Mouse (Mus musculus) limb, embryonic 12.5 days (tissue): ENCODE measurements at regions not wholly inside any gene's neighbourhood (a gene's known extent, or its start where the extent isn't known, plus 50 kb on each side); places are given as distances from the start of the nearest gene placed in this dataset.
A peak's percentile ranks its signal among the peaks of the same experiment; 100 is the strongest.

Experiments used
- ATAC-seq: fragments of 200-750 bp; cut with Nextera tagmentation; 2 replicates; pipeline ENCODE4 v1.8.0; 2017; ENCODE audit warnings: low read depth, moderate TSS enrichment; ENCODE audit not compliant: insufficient number of reproducible peaks, insufficient read depth, low FRiP score, low TSS enrichment
- H3K27ac ChIP-seq: fragments of 300-500 bp; sonication (generic); 2 replicates; pipeline ENCODE4 v1.5.1; 2016; ENCODE audit warnings: mild to moderate bottlenecking, moderate library complexity
- H3K27me3 ChIP-seq: fragments of 300-500 bp; sonication (generic); 2 replicates; pipeline ENCODE4 v1.6.1; 2016; ENCODE audit warnings: mild to moderate bottlenecking, moderate library complexity
- H3K36me3 ChIP-seq: fragments of 300-500 bp; sonication (generic); 2 replicates; pipeline ENCODE4 v1.6.1; 2016; ENCODE audit warnings: mild to moderate bottlenecking, moderate library complexity
- H3K4me1 ChIP-seq: fragments of 300-500 bp; sonication (generic); replicated peaks from 2 replicates; pipeline ENCODE4 v1.6.1; 2016
- H3K4me2 ChIP-seq: fragments of 300-500 bp; sonication (generic); 2 replicates; pipeline ENCODE4 v1.6.1; 2016; ENCODE audit warnings: mild to moderate bottlenecking, moderate library complexity
- H3K4me3 ChIP-seq: fragments of 300-500 bp; sonication (generic); replicated peaks from 2 replicates; pipeline ENCODE4 v1.5.1; 2016; ENCODE audit warnings: mild to moderate bottlenecking
- H3K9ac ChIP-seq: fragments of 300-500 bp; sonication (generic); replicated peaks from 2 replicates; pipeline ENCODE4 v1.6.1; 2016; ENCODE audit warnings: mild to moderate bottlenecking, moderate library complexity
- H3K9me3 ChIP-seq: fragments of 300-500 bp; sonication (generic); 2 replicates; pipeline ENCODE4 v1.6.1; 2016; ENCODE audit warnings: mild to moderate bottlenecking, moderate library complexity
- WGBS: fragments of 180-500 bp; shearing (Covaris S2); methylation state at CpG from one replicate; pipeline ENCODE4 v1.1.7; 2016; 5-methylcytosine and 5-hydroxymethylcytosine counted together

DNA sequence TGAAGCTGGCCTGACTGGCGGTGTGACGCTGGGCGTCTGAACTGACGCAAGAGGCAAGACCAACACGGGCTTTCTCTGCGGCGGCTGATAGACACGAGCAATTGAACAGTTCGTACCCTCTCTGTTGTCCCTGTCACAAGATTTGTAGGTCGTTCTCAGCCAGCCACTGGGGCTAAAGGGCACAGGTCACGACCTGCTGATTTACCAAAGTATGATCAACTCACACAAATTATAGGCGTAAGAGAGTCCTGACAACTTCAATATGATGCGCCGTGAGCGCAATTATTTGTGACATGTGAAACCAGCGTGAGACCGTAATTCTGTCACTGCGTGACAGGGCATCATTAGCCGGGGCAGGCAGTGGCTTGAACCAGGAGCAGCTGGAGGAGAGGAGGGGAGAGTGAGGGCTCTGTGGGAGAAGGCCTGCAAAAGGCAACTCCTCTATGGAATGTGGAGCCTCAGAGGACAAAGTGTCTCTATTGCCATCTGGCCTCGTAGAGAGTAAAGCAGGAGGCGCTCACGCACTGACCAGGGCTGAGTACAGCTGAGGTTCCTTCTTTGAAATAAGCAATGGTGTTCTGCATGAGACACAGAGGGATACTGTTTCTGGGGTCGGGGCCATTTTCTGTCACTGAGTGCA, 181.4 kb upstream of the Habp2 start:
- Histone ChIP-seq H3K9ac (no peak overlapping the region), H3K4me2 (peak overlapping the region; percentile 43), H3K9me3 (0 out of 2 replicates have a peak, but pooled peaks cover 11% of the 10 kb centered on the region), H3K4me3 (no peak overlapping the region), H3K36me3 (no peaks in the 10 kb centered on the region), H3K27me3 (peaks cover 21% of the 10 kb centered on the region), H3K4me1 (peaks cover 67% of the 10 kb centered on the region), H3K27ac (peak overlapping the region; percentile 65)
- 0 out of 2 replicates have a peak, but pooled peaks have one; percentile 32 for ATAC-seq
- 7% methylated on average over 23 of the region's 23 CpGs for WGBS

DNA sequence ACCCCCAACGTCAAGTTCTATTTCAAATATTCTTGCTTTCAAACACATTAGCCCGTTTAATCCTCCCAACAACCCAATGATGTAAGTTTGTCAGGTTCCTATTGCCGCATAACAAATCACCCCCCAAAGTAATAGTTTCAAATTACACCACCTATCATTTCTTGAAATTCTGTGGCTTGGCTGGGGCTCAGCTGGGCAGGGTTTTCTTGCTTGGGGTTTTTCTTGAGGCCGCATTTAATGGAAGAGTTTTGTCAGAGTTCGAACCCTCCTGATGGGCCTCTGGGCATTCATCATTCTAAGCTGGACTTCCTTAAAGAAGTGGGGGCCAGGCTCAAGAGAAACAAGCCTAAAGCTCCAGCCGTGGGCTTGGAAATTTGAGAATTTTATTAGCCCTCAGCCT, 178.1 kb upstream of the Habp2 start:
- H3K36me3 ChIP-seq, result no peaks in the 10 kb centered on the region
- H3K9ac ChIP-seq, result no peak overlapping the region
- no peak overlapping the region for H3K4me2 ChIP-seq
- H3K27ac ChIP-seq, result peak overlapping the region; percentile 51; the same call in 1 of the 2 replicates
- no peak overlapping the region for H3K4me3 ChIP-seq
- H3K4me1 ChIP-seq, result peaks cover 47% of the 10 kb centered on the region
- ATAC-seq, result no peak
- H3K27me3 ChIP-seq, result peaks cover 19% of the 10 kb centered on the region
- WGBS, result 51% methylated on average over 6 of the region's 6 CpGs
- 0 out of 2 replicates have a peak, but pooled peaks cover 7% of the 10 kb centered on the region for H3K9me3 ChIP-seq

DNA sequence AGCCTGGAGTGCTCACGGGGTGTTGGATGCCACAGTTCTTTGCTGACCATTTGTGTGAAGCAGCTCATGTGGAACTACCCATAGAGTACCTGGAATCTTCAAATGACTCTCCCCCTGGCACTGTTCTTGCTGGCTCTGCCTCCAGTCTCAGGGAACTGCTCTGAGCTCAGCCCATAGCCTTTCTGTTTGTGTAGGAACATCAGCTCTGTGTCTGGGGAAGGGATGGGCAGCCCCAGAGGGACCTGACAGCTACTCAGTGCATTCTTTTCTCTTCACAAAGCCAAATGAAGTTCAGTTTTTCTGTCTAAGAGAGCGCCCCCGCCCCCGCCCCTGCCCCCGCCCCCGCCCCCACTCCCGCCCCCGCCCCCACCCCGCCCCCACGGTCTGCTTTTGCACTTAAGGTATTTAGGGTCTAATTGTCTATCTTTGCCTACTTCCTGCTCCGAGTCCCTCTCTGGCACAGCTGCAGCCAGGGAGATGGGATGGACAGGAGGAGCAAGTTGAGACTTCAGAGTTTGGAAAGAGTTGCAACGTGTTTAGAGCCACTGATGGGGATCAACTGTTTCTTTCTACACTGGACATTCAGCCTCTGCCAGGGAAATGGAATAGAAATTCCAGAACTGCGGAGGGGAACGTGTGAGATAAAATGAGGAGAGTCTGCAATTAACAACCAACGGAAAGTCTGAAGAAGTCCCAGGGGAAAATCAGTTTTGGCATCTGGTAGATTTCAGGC, 171.2 kb upstream of the Habp2 start:
- Histone ChIP-seq H3K9me3 (peaks cover 14% of the 10 kb centered on the region; the same call in 1 of the 2 replicates), H3K4me1 (peaks cover 25% of the 10 kb centered on the region), H3K27me3 (peaks cover 9% of the 10 kb centered on the region), H3K27ac (peak overlapping the region; percentile 56), H3K36me3 (no peaks in the 10 kb centered on the region), H3K4me3 (no peak overlapping the region), H3K4me2 (peak overlapping the region; percentile 25), H3K9ac (no peak overlapping the region)
- no peak for ATAC-seq
- 14% methylated on average over 15 of the region's 15 CpGs for WGBS

DNA sequence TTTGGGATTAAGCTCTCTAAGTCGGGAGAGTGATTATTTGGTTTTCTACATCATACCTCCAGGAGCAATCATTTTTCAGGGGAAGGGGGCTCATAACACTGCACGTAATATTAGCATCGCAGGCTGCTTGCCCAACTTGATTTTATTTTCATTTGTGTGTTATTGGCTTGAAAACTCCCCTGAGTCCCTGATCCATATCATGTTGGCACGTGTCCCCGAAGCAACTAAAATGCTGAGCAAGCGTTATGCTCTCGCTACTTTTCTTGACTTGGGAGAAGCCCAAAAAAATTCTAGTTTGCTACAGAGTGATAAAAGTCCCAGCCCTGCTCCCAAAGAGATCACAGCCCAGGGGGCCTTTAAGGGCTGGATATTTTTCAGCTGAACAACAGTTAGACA, 170.7 kb upstream of the Habp2 start:
- no peaks in the 10 kb centered on the region for H3K36me3 ChIP-seq
- H3K4me3 ChIP-seq, result no peak overlapping the region
- peaks cover 20% of the 10 kb centered on the region; the same call in 1 of the 2 replicates for H3K9me3 ChIP-seq
- no peak for ATAC-seq
- peak overlapping the region; percentile 56 for H3K27ac ChIP-seq
- 48% methylated on average over 7 of the region's 7 CpGs for WGBS
- peaks cover 9% of the 10 kb centered on the region for H3K27me3 ChIP-seq
- H3K4me2 ChIP-seq, result peak overlapping the region; percentile 25; the same call in 1 of the 2 replicates
- H3K9ac ChIP-seq, result no peak overlapping the region
- H3K4me1 ChIP-seq, result peaks cover 20% of the 10 kb centered on the region

DNA sequence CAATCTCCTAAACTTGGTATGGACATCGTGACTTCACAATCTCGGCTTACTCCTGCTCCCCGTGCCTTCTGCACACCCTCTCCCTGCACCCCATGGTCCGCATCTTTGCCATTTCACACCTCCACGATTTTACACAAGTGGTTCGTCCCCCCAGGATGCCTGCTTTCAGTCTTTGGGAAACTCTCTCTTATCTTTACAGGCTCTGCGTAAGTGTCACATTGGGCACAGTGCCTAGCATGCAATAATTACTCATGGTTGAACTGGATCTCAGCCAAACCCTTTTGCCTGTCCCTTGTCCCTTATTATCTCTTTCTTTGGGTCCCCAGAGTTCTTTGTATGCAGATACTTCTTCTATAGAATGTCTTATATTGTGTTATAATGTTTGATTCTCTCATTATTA, 166.2 kb upstream of the Habp2 start:
- Histone ChIP-seq H3K27me3 (peaks cover 3% of the 10 kb centered on the region; the same call in 1 of the 2 replicates), H3K4me3 (no peak overlapping the region), H3K27ac (no peak overlapping the region), H3K4me1 (peaks cover 11% of the 10 kb centered on the region), H3K4me2 (no peak overlapping the region), H3K9ac (no peak overlapping the region), H3K36me3 (no peaks in the 10 kb centered on the region), H3K9me3 (peaks cover 25% of the 10 kb centered on the region; the same call in 1 of the 2 replicates)
- 87% methylated on average over 7 of the region's 7 CpGs for WGBS
- no peak for ATAC-seq

DNA sequence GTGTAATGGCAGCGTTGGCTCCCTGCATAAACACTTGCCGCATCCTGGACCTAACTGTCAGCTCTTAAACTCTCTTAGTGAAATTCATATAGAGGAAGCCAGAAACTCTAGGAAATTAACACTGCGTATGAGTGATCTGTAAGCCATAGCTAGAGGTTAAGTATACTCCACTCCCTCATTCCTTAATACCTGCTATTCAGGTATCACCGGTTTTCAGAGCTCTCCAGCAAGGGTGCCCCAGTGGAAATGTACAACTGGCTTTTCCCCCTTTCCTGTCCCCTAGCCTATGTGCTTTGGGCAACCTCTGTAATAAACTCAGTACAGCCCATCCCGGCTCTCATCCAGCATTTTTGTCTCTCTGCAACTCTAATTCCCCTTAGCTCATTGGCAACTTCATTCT, 164.8 kb upstream of the Habp2 start:
- no peak for ATAC-seq
- 85% methylated on average over 5 of the region's 5 CpGs for WGBS
- Histone ChIP-seq H3K4me2 (no peak overlapping the region), H3K4me3 (no peak overlapping the region), H3K27ac (no peak overlapping the region), H3K27me3 (peaks cover 7% of the 10 kb centered on the region; the same call in 1 of the 2 replicates), H3K36me3 (no peaks in the 10 kb centered on the region), H3K9me3 (peaks cover 25% of the 10 kb centered on the region; the same call in 1 of the 2 replicates), H3K4me1 (no peaks in the 10 kb centered on the region), H3K9ac (no peak overlapping the region)

DNA sequence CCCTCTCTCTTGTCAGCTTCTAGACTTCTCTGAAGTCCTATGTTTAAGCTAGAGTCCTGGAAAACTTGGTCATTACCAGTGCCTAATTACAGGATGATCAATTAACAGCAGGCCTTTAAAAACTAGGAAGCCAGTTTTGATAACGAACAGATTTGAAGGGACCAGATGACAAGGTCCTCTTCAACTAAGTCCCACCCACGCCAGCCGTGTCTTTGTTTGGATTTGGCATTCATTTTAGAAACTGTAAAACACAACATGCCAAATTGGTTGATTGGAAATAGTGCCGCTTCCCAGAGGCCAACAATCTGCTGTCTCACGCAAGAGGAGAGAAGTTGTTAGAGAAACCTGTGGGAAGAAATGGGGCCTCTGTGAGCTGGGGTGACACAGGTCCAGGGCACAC, 155.4 kb upstream of the Habp2 start:
- no peak overlapping the region for H3K4me3 ChIP-seq
- no peaks in the 10 kb centered on the region for H3K36me3 ChIP-seq
- no peak overlapping the region for H3K9ac ChIP-seq
- ATAC-seq, result no peak
- no peaks in the 10 kb centered on the region for H3K9me3 ChIP-seq
- H3K4me1 ChIP-seq, result peaks cover 45% of the 10 kb centered on the region
- peaks cover 34% of the 10 kb centered on the region for H3K27me3 ChIP-seq
- WGBS, result 53% methylated on average over 5 of the region's 5 CpGs
- H3K27ac ChIP-seq, result no peak overlapping the region
- H3K4me2 ChIP-seq, result no peak overlapping the region

DNA sequence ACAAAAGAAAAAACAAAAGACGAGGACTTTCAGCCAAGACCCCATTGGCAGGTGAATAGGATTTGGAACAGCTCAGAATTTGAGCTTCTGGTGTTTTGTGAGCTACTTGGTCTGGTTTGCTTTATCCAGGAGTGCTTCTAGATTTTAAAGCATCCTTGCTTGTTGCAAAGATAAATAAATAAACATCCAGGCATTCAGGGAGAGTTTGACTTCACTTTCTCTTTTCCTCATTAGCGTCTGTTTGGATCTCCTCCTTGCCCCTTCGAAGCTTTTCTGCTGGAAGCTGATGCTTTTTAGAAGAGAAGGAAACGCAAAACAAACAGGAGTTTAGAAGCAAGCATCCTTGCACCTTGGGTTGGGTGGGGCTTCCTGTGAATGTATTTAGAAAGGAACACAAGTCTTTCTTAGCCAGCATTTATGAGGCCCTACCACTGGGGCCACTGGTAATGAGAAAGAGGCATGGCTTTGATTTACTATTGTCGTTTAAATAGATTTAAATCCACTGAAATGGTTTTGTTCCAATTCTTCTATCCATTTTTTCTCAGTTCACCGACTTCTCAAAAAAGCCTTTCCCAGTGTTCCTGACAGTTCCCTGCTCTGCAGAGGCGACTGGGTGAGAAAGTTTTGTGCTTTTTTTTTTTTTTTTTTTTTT, 153.9 kb upstream of the Habp2 start:
- no peak overlapping the region for H3K4me3 ChIP-seq
- H3K4me1 ChIP-seq, result peaks cover 45% of the 10 kb centered on the region
- peaks cover 33% of the 10 kb centered on the region for H3K27me3 ChIP-seq
- ATAC-seq, result no peak
- H3K9me3 ChIP-seq, result no peaks in the 10 kb centered on the region
- H3K4me2 ChIP-seq, result peak overlapping the region; percentile 34
- no peaks in the 10 kb centered on the region for H3K36me3 ChIP-seq
- peak overlapping the region; percentile 26; the same call in 1 of the 2 replicates for H3K27ac ChIP-seq
- no peak overlapping the region for H3K9ac ChIP-seq
- WGBS, result 3% methylated on average over 7 of the region's 7 CpGs

DNA sequence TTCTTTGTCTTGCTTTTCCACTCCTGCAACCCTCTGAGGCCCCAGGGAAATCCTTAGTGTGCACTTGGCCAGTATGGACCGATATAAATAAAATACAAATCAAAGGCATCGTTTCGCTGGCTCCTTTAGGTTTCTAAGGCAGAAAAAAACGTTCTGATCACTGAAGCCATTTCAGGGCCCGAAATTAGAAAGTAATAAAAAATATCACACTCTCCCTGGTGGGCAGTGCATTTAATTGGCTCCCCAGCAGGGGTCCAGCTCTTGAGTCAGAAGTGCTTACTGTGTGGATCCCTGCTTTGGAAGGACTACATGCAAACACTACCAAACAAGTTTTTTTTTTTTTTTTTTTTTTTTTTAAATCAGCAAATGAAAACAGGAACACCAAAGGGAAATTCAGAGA, 153.4 kb upstream of the Habp2 start:
- peaks cover 45% of the 10 kb centered on the region for H3K4me1 ChIP-seq
- H3K9me3 ChIP-seq, result no peaks in the 10 kb centered on the region
- peak overlapping the region; percentile 34 for H3K4me2 ChIP-seq
- no peak overlapping the region for H3K9ac ChIP-seq
- H3K27me3 ChIP-seq, result peaks cover 30% of the 10 kb centered on the region
- no peaks in the 10 kb centered on the region for H3K36me3 ChIP-seq
- ATAC-seq, result no peak
- H3K4me3 ChIP-seq, result no peak overlapping the region
- H3K27ac ChIP-seq, result no peak overlapping the region
- WGBS, result 5% methylated on average over 5 of the region's 5 CpGs

DNA sequence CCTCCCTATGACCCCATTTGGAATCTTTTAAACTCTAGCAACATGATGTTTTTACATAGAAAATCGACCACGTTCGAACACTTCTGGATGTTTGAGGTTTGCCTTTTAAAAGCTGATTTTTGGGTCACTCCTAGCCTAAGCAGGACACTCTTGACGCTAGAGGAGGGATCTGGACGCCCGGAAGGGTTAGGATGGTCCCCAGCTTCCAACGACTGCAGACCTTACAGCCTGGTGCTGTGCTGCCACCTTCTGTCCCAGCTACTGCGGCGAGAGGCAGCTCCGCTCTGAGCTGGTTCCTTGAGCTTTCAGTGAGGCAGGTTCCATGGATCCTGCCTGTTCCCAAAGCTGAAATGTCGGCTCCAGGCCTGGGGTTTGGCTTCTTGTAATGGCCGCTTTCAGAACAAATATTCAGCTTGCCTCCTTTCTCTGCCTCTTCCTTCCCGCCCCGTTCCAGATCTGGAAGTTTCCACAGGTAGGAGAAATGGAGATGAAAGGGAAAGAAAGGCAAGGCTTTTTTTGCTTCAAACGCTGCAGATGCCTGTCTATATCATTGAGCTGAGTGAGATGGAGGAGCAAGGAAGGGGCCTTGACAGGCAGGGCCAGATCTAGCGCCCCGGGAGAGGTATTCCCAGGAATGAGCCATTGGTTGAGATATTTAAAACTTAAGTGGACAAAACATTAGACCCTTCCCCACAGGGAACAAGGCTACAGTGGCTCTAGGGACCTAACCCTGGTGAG, 152.7 kb upstream of the Habp2 start:
- no peaks in the 10 kb centered on the region for H3K36me3 ChIP-seq
- ATAC-seq, result peak; percentile 78; the same call in 1 of the 2 replicates
- 0 out of 2 replicates have a peak overlapping the region, but pooled peaks have one; percentile 19 for H3K27ac ChIP-seq
- H3K4me2 ChIP-seq, result peak overlapping the region; percentile 34
- H3K4me1 ChIP-seq, result peaks cover 45% of the 10 kb centered on the region
- peaks cover 27% of the 10 kb centered on the region for H3K27me3 ChIP-seq
- no peak overlapping the region for H3K9ac ChIP-seq
- 17% methylated on average over 17 of the region's 17 CpGs for WGBS
- H3K9me3 ChIP-seq, result no peaks in the 10 kb centered on the region
- H3K4me3 ChIP-seq, result no peak overlapping the region
